Mouse (Mus musculus): ENCODE measurements around the gene Zer1. TPM values are rescaled to one million over a fixed set of nuclear protein-coding genes. Genes with fewer than 3 reads are reported as not detected.

Gene Zer1
- polyA plus RNA-seq, 1 experiment from 2014 or later: 5.2 TPM

DNA sequence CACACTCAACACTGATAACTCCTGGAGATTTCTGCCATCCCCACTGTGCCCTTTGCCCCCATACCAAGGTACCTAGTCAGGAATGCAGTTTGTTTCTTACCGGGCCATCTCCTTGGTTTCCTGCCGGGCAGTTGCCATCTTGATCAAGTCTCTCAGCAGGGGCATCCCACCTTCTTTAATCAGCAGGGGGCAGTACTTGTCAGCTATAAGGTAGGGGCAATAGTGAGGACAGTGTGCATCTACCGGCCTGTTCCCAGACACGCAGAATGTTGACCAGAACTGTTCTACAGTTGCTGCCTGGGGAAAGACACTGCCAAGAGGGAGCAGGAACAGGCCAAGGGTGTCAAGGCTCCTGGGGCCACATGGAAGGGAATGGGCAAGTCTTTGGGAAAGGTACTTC lies 24.2 kb downstream of the Zer1 start:
- no peak overlapping the region for H3K4me2 ChIP-seq (ENCODE audit: low read depth, low read length)
- H3K4me1 ChIP-seq (ENCODE audit: control insufficient read depth, insufficient read depth, low read length): no peaks in the 10 kb centered on the region
- H3K9ac ChIP-seq (replicated peaks; ENCODE audit: low read length): no peak overlapping the region
- H3K27ac ChIP-seq (replicated peaks; ENCODE audit: low read depth, low read length): no peak overlapping the region
- 69% methylated on average over 4 of the region's 4 CpGs for WGBS
- H3K27me3 ChIP-seq (ENCODE audit: control insufficient read depth, insufficient read depth, low read length): no peaks in the 10 kb centered on the region
- no peaks in the 10 kb centered on the region; the same call in 1 of the 2 replicates for H3K36me3 ChIP-seq (replicated peaks; ENCODE audit: control insufficient read depth, insufficient read depth, low read depth, low read length)
- DNase-seq (ENCODE audit: low spot score) (no peak), ATAC-seq (replicated peaks; ENCODE audit: insufficient number of reproducible peaks, low FRiP score, low TSS enrichment, low read depth) (no peak)
- no peak overlapping the region for H3K4me3 ChIP-seq (ENCODE audit: low read depth, low read length)
- H3K9me3 ChIP-seq (replicated peaks; ENCODE audit: control insufficient read depth, low read length): no peaks in the 10 kb centered on the region

DNA sequence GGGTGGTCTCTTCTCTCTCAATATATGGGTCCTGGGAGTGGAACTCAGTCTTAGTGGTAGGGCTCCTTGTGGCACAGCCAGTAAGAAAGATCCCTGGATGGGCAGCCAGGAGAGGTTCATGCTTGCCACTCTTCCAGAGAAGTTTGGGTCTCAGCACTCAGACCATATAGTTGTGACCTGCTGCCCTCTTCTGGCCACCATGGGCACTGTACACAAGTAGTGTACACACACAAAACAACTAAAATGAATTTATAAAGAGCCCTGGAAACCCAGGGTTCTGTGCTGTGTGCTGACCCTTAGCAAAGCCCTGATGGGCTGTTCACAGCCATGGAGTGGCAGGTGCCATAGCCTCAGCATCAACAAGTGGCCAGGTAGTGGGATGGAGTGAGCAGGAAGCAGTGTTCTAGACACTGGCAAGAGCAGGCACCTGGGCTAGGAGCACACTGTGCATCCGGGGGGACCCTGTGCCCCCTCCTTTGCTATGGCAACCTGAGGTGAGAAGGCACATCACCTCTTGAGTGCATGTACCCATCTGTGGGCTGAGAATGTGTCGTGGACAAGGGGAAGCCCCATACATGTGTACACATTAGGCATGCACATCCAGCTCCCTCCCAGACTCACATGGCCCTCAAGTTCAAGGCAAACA lies 28.4 kb downstream of the Zer1 start:
- no peak overlapping the region for H3K4me3 ChIP-seq (ENCODE audit: low read depth, low read length)
- WGBS: 86% methylated on average over 2 of the region's 2 CpGs
- no peak overlapping the region for H3K9ac ChIP-seq (replicated peaks; ENCODE audit: low read length)
- no peak overlapping the region for H3K27ac ChIP-seq (replicated peaks; ENCODE audit: low read depth, low read length)
- H3K36me3 ChIP-seq (replicated peaks; ENCODE audit: control insufficient read depth, insufficient read depth, low read depth, low read length): no peaks in the 10 kb centered on the region
- peak; percentile 66 for DNase-seq (ENCODE audit: low spot score)
- H3K4me2 ChIP-seq (ENCODE audit: low read depth, low read length): no peak overlapping the region
- ATAC-seq (replicated peaks; ENCODE audit: insufficient number of reproducible peaks, low FRiP score, low TSS enrichment, low read depth): no peak
- no peaks in the 10 kb centered on the region for H3K27me3 ChIP-seq (ENCODE audit: control insufficient read depth, insufficient read depth, low read length)
- no peaks in the 10 kb centered on the region for H3K4me1 ChIP-seq (ENCODE audit: control insufficient read depth, insufficient read depth, low read length)
- H3K9me3 ChIP-seq (replicated peaks; ENCODE audit: control insufficient read depth, low read length): no peaks in the 10 kb centered on the region

DNA sequence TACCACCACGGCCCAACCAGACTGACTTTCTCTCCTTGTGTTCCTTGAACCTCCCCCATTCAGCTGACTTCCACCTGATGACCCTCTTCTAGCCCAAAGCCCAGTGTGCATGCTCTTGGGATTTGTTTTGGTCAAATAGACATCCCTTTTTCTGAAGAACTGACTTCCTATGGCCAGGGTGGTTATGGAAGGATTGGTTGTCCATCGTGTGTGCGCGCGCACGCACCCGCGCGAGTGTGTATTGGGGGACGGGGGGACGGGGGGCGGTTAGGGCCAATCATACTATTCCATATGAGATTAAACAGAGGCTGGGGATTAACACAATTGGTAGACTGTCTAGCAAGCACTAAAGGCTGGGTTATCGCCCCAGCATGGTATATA lies 30.2 kb downstream of the Zer1 start:
- H3K36me3 ChIP-seq (replicated peaks; ENCODE audit: control insufficient read depth, insufficient read depth, low read depth, low read length): no peaks in the 10 kb centered on the region; the same call in 1 of the 2 replicates
- DNase-seq (ENCODE audit: low spot score): no peak

DNA sequence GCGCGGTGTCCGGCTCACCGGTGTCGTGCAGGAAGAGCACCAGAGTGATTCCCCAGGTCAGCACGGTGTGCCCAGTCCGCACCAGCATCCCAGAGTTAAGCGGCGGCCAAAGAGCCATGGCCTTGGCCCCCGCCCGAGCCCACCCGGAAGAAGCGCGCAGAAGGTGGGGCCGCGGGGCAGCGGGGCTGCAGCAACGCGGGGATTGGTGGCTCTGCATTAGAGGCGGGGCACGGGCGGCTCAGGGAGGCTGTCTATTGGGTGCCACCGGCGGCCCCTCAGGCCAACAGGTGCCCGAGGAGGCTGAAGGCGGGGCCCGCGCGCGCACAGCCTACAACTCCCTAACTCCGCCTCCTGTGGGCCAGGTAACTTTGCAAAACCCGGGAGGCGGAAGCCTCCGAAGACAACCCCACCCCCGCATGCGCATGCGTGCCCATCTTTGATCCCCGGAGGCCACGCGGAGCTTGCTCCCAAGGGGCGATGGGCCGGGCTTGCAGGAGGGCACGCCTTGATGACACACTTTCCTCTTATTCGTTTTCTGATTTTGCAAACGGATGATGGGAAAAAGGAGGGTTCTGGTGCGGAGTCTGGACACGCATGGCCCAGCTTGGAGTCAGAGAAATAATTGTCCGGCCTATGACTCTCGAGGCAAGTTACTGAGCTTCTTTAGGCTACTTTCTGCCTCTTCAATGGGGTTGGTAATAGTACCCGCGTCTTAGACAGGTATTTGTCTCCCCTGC lies 30.7 kb downstream of the Zer1 start, which contains the start of gene Zdhhc12:
Gene Zdhhc12, minus strand, starts transcription at position 178 of the 737 bp plus-strand sequence.
- H3K36me3 ChIP-seq (replicated peaks; ENCODE audit: control insufficient read depth, insufficient read depth, low read depth, low read length): no peaks in the 10 kb centered on the region; the same call in 1 of the 2 replicates
- peak within 1 kb of the TSS; percentile 70 for H3K4me3 ChIP-seq (ENCODE audit: low read depth, low read length)
- H3K4me1 ChIP-seq (ENCODE audit: control insufficient read depth, insufficient read depth, low read length): no peaks in the 10 kb centered on the region
- peak within 1 kb of the TSS; percentile 68 for H3K9ac ChIP-seq (replicated peaks; ENCODE audit: low read length)
- ATAC-seq (replicated peaks; ENCODE audit: insufficient number of reproducible peaks, low FRiP score, low TSS enrichment, low read depth) (peak; percentile 90), DNase-seq (ENCODE audit: low spot score) (peak; percentile 95)
- H3K27me3 ChIP-seq (ENCODE audit: control insufficient read depth, insufficient read depth, low read length): no peaks in the 10 kb centered on the region
- peak within 1 kb of the TSS; percentile 66 for H3K4me2 ChIP-seq (ENCODE audit: low read depth, low read length)
- H3K27ac ChIP-seq (replicated peaks; ENCODE audit: low read depth, low read length): 0 out of 2 replicates have a peak within 1 kb of the TSS, but pooled peaks have one; percentile 10
- H3K9me3 ChIP-seq (replicated peaks; ENCODE audit: control insufficient read depth, low read length): no peaks in the 10 kb centered on the region
- under 1% methylated on average over 50 of the region's 51 CpGs for WGBS

More for the DNA sequence above, 30.2 kb downstream of the Zer1 start:
- H3K4me2 ChIP-seq (ENCODE audit: low read depth, low read length): peak overlapping the region; percentile 66
- 0 out of 2 replicates have a peak overlapping the region, but pooled peaks have one; percentile 10 for H3K27ac ChIP-seq (replicated peaks; ENCODE audit: low read depth, low read length)
- peak overlapping the region; percentile 70 for H3K4me3 ChIP-seq (ENCODE audit: low read depth, low read length)
- H3K9ac ChIP-seq (replicated peaks; ENCODE audit: low read length): peak overlapping the region; percentile 68
- no peaks in the 10 kb centered on the region for H3K27me3 ChIP-seq (ENCODE audit: control insufficient read depth, insufficient read depth, low read length)
- 2% methylated on average over 13 of the region's 13 CpGs for WGBS
- ATAC-seq (replicated peaks; ENCODE audit: insufficient number of reproducible peaks, low FRiP score, low TSS enrichment, low read depth): no peak
- no peaks in the 10 kb centered on the region for H3K9me3 ChIP-seq (replicated peaks; ENCODE audit: control insufficient read depth, low read length)
- H3K4me1 ChIP-seq (ENCODE audit: control insufficient read depth, insufficient read depth, low read length): no peaks in the 10 kb centered on the region

DNA sequence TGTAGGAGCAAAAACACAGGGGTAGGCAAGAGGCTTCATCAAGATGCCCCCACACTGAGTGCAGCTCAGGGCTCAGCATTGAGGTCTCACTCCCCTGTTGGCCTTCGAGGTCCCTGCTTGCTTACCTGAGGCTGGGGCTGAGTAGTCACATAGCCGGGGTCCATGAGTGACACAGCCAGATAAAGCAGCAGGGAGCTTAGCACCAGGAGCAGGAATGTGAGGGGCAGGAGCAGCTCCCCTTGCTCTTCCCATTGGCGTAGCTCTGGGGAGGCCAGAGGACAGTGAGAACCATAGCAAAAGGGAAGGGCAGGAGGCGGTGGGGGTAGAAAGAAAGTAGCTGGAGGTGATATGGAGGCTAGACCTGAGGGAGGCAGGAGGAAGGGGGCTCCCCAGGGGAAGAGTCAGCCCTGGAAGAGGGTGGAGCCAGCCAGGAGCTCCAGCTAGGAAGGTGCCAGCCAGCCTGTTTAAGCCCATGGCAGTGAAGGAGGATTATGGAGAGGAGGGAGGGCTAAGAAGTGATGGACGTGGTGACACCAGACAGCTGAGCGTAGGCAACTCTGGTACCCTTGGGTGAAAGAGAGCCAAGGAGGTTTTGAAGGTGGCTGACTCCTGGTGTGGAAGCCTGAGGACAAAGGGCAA lies 32.0 kb downstream of the Zer1 start:
- Histone ChIP-seq H3K27ac (replicated peaks; ENCODE audit: low read depth, low read length) (no peak overlapping the region), H3K36me3 (replicated peaks; ENCODE audit: control insufficient read depth, insufficient read depth, low read depth, low read length) (no peaks in the 10 kb centered on the region; the same call in 1 of the 2 replicates), H3K4me2 (ENCODE audit: low read depth, low read length) (peak overlapping the region; percentile 66; the same call in 1 of the 2 replicates), H3K9ac (replicated peaks; ENCODE audit: low read length) (0 out of 2 replicates have a peak overlapping the region, but pooled peaks have one; percentile 68), H3K9me3 (replicated peaks; ENCODE audit: control insufficient read depth, low read length) (no peaks in the 10 kb centered on the region), H3K4me1 (ENCODE audit: control insufficient read depth, insufficient read depth, low read length) (no peaks in the 10 kb centered on the region), H3K27me3 (ENCODE audit: control insufficient read depth, insufficient read depth, low read length) (no peaks in the 10 kb centered on the region), H3K4me3 (ENCODE audit: low read depth, low read length) (peak overlapping the region; percentile 70; the same call in 1 of the 2 replicates)
- DNase-seq (ENCODE audit: low spot score) (no peak), ATAC-seq (replicated peaks; ENCODE audit: insufficient number of reproducible peaks, low FRiP score, low TSS enrichment, low read depth) (no peak)
- WGBS: 48% methylated on average over 6 of the region's 6 CpGs

DNA sequence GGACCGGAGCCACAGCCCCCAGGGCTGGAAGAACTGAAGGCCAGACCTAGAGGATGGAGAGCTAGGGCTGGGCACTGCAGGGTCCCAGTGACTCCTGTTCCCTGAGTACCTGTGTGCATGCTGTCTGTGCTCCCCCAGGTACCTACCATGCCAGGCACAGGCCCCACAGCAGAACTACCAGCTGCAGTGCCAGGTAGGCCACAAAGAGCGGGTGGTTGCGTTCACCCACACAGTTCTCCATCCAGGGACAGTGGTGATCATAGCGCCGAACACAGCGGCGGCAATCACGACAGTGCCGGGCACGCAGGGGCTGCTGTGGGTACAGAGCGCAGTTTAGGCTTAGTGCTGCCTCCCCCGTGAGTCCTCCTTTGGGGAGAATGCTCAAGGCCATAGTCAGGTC lies 32.9 kb downstream of the Zer1 start:
- no peak overlapping the region for H3K4me3 ChIP-seq (ENCODE audit: low read depth, low read length)

DNA sequence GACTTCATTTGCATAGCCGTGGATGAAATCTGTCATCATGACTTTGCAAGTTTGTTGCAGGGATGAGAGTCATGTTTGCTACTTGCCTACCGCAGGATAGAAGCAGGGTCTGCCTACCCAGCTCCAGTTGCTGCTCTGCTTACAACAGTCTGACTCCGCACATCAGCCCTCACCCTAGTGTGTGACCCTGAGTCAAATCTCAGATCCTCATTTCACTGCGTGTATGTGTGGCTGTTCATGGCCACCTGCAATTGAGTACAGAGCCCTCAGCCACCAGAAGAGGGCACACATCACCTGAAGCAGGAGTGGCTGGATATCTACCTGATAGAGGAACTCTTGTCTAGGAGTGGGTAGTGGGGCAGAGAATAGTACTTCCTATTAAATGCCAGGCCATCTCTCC lies 37.1 kb downstream of the Zer1 start:
- WGBS: 92% methylated on average over 4 of the region's 4 CpGs
- no peak overlapping the region for H3K4me2 ChIP-seq (ENCODE audit: low read depth, low read length)
- ATAC-seq (replicated peaks; ENCODE audit: insufficient number of reproducible peaks, low FRiP score, low TSS enrichment, low read depth): no peak

More for the DNA sequence above, 32.9 kb downstream of the Zer1 start:
- ATAC-seq (replicated peaks; ENCODE audit: insufficient number of reproducible peaks, low FRiP score, low TSS enrichment, low read depth) (no peak), DNase-seq (ENCODE audit: low spot score) (no peak)
- Histone ChIP-seq H3K4me2 (ENCODE audit: low read depth, low read length) (no peak overlapping the region), H3K27ac (replicated peaks; ENCODE audit: low read depth, low read length) (no peak overlapping the region), H3K36me3 (replicated peaks; ENCODE audit: control insufficient read depth, insufficient read depth, low read depth, low read length) (no peaks in the 10 kb centered on the region; the same call in 1 of the 2 replicates), H3K9ac (replicated peaks; ENCODE audit: low read length) (no peak overlapping the region), H3K9me3 (replicated peaks; ENCODE audit: control insufficient read depth, low read length) (no peaks in the 10 kb centered on the region), H3K27me3 (ENCODE audit: control insufficient read depth, insufficient read depth, low read length) (no peaks in the 10 kb centered on the region), H3K4me1 (ENCODE audit: control insufficient read depth, insufficient read depth, low read length) (no peaks in the 10 kb centered on the region)
- 97% methylated on average over 12 of the region's 12 CpGs for WGBS

More for the DNA sequence above, 37.1 kb downstream of the Zer1 start:
- Histone ChIP-seq H3K9ac (replicated peaks; ENCODE audit: low read length) (no peak overlapping the region), H3K36me3 (replicated peaks; ENCODE audit: control insufficient read depth, insufficient read depth, low read depth, low read length) (no peaks in the 10 kb centered on the region; the same call in 1 of the 2 replicates), H3K9me3 (replicated peaks; ENCODE audit: control insufficient read depth, low read length) (no peaks in the 10 kb centered on the region), H3K4me1 (ENCODE audit: control insufficient read depth, insufficient read depth, low read length) (no peaks in the 10 kb centered on the region), H3K27ac (replicated peaks; ENCODE audit: low read depth, low read length) (no peak overlapping the region), H3K4me3 (ENCODE audit: low read depth, low read length) (no peak overlapping the region), H3K27me3 (ENCODE audit: control insufficient read depth, insufficient read depth, low read length) (no peaks in the 10 kb centered on the region)
- DNase-seq (ENCODE audit: low spot score): no peak

All from embryonic facial prominence, embryonic 11.5 days (tissue).